Mouse (Mus musculus): ENCODE measurements around the gene Rapgef4.

DNA sequence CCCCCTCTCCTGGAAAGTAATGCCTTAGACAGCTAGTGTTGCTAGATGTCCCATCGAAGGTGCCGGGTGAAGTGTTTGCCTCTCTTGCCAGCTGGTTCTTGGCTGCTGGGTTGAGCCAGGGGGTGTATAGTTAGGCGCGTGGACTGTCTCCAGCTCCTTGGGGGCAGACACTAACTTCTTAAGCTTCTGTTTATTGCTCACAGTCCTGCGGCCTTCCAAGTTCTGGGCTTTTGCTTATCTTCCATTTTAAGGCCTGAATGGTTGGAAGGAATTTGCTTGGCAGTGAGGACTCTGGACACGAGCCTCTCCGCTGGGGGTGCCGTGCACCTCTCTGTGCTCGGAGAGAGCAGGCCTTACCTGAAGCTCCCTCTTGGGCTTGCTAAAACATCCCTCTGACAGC lies 249.5 kb downstream of the Rapgef4 start:
- TF ChIP-seq CTCF (IDR thresholded peaks at IDR 0.05; ENCODE audit: borderline replicate concordance, insufficient read depth, low read depth, low read length): no peak
- TF ChIP-seq POLR2A (IDR thresholded peaks at IDR 0.05; ENCODE audit: borderline replicate concordance, insufficient read depth, low read length): no peak
